Mouse (Mus musculus): ENCODE measurements around the gene Gpr156. TPM values are rescaled to one million over a fixed set of nuclear protein-coding genes. Genes with fewer than 3 reads are reported as not detected.

The Gpr156 gene
- polyA plus RNA-seq, 1 experiment from 2014 or later: 0.26 TPM

GRCm38 (mm10) chr16:37892667-37893066 is 23.6 kb upstream of the Gpr156 start:
- TF ChIP-seq EP300 (IDR thresholded peaks at IDR 0.05) (no peak), CTCF (IDR thresholded peaks at IDR 0.05) (no peak)
- Histone ChIP-seq H3K4me3 (ENCODE audit: low read depth, low read length) (no peak overlapping the region), H3K9ac (replicated peaks; ENCODE audit: low read depth) (no peak overlapping the region), H3K4me1 (ENCODE audit: insufficient read depth, low read depth, low read length) (no peaks in the 10 kb centered on the region), H3K27ac (ENCODE audit: low read length) (no peak overlapping the region), H3K4me2 (replicated peaks; ENCODE audit: low read depth, low read length) (no peak overlapping the region), H3K27me3 (replicated peaks; ENCODE audit: insufficient read depth, low read length) (no peaks in the 10 kb centered on the region), H3K36me3 (ENCODE audit: insufficient read depth, low read length) (no peaks in the 10 kb centered on the region), H3K9me3 (ENCODE audit: low read length) (no peaks in the 10 kb centered on the region)
- DNase-seq (ENCODE audit: low spot score) (no peak), ATAC-seq (no peak)
- 76% methylated on average over 2 of the region's 2 CpGs for WGBS

GRCm38 (mm10) chr16:37893381-37893780 is 22.9 kb upstream of the Gpr156 start:
- Histone ChIP-seq H3K9ac (replicated peaks; ENCODE audit: low read depth) (no peak overlapping the region), H3K27ac (ENCODE audit: low read length) (no peak overlapping the region), H3K4me2 (replicated peaks; ENCODE audit: low read depth, low read length) (no peak overlapping the region)

GRCm38 (mm10) chr16:37893942-37894341 is 22.4 kb upstream of the Gpr156 start:
- DNase-seq (ENCODE audit: low spot score) (no peak), ATAC-seq (no peak)
- H3K9ac ChIP-seq (replicated peaks; ENCODE audit: low read depth): no peak overlapping the region
- no peak overlapping the region for H3K4me2 ChIP-seq (replicated peaks; ENCODE audit: low read depth, low read length)
- no peak overlapping the region for H3K27ac ChIP-seq (ENCODE audit: low read length)
- TF ChIP-seq CTCF (IDR thresholded peaks at IDR 0.05) (no peak), EP300 (IDR thresholded peaks at IDR 0.05) (no peak)
- H3K4me1 ChIP-seq (ENCODE audit: insufficient read depth, low read depth, low read length): no peaks in the 10 kb centered on the region
- H3K9me3 ChIP-seq (ENCODE audit: low read length): no peaks in the 10 kb centered on the region
- 71% methylated on average over 2 of the region's 2 CpGs for WGBS
- H3K4me3 ChIP-seq (ENCODE audit: low read depth, low read length): no peak overlapping the region
- no peaks in the 10 kb centered on the region for H3K36me3 ChIP-seq (ENCODE audit: insufficient read depth, low read length)
- H3K27me3 ChIP-seq (replicated peaks; ENCODE audit: insufficient read depth, low read length): no peaks in the 10 kb centered on the region

More at GRCm38 (mm10) chr16:37893381-37893780, 22.9 kb upstream of the Gpr156 start:
- Histone ChIP-seq H3K27me3 (replicated peaks; ENCODE audit: insufficient read depth, low read length) (no peaks in the 10 kb centered on the region), H3K9me3 (ENCODE audit: low read length) (no peaks in the 10 kb centered on the region), H3K36me3 (ENCODE audit: insufficient read depth, low read length) (no peaks in the 10 kb centered on the region), H3K4me1 (ENCODE audit: insufficient read depth, low read depth, low read length) (no peaks in the 10 kb centered on the region), H3K4me3 (ENCODE audit: low read depth, low read length) (no peak overlapping the region)
- DNase-seq (ENCODE audit: low spot score): no peak
- ATAC-seq: no peak
- TF ChIP-seq EP300 (IDR thresholded peaks at IDR 0.05) (no peak), CTCF (IDR thresholded peaks at IDR 0.05) (no peak)
- 44% methylated on average over 6 of the region's 6 CpGs for WGBS

- no peaks in the 10 kb centered on the region for H3K27me3 ChIP-seq (replicated peaks; ENCODE audit: insufficient read depth, low read length)
- no peaks in the 10 kb centered on the region for H3K9me3 ChIP-seq (ENCODE audit: low read length)
- no peaks in the 10 kb centered on the region for H3K36me3 ChIP-seq (ENCODE audit: insufficient read depth, low read length)
- 80% methylated on average over 5 of the region's 5 CpGs for WGBS
- no peak overlapping the region for H3K4me2 ChIP-seq (replicated peaks; ENCODE audit: low read depth, low read length)
- TF ChIP-seq EP300 (IDR thresholded peaks at IDR 0.05) (no peak), CTCF (IDR thresholded peaks at IDR 0.05) (no peak)
- no peaks in the 10 kb centered on the region for H3K4me1 ChIP-seq (ENCODE audit: insufficient read depth, low read depth, low read length)
- H3K9ac ChIP-seq (replicated peaks; ENCODE audit: low read depth): no peak overlapping the region
- H3K27ac ChIP-seq (ENCODE audit: low read length): no peak overlapping the region
- DNase-seq (ENCODE audit: low spot score): no peak
- ATAC-seq: no peak
- H3K4me3 ChIP-seq (ENCODE audit: low read depth, low read length): no peak overlapping the region
Observed at GRCm38 (mm10) chr16:37898790-37899189, 17.5 kb upstream of the Gpr156 start.

GRCm38 (mm10) chr16:37899357-37899756 is 16.9 kb upstream of the Gpr156 start:
- H3K9me3 ChIP-seq (ENCODE audit: low read length): no peaks in the 10 kb centered on the region
- H3K4me3 ChIP-seq (ENCODE audit: low read depth, low read length): no peak overlapping the region
- no peaks in the 10 kb centered on the region for H3K4me1 ChIP-seq (ENCODE audit: insufficient read depth, low read depth, low read length)
- WGBS: 47% methylated on average over 2 of the region's 2 CpGs
- no peak for ATAC-seq
- no peak for DNase-seq (ENCODE audit: low spot score)
- no peak overlapping the region for H3K27ac ChIP-seq (ENCODE audit: low read length)
- no peaks in the 10 kb centered on the region for H3K36me3 ChIP-seq (ENCODE audit: insufficient read depth, low read length)
- no peaks in the 10 kb centered on the region for H3K27me3 ChIP-seq (replicated peaks; ENCODE audit: insufficient read depth, low read length)
- no peak overlapping the region for H3K4me2 ChIP-seq (replicated peaks; ENCODE audit: low read depth, low read length)
- TF ChIP-seq EP300 (IDR thresholded peaks at IDR 0.05) (no peak), CTCF (IDR thresholded peaks at IDR 0.05) (no peak)
- no peak overlapping the region for H3K9ac ChIP-seq (replicated peaks; ENCODE audit: low read depth)

GRCm38 (mm10) chr16:37901318-37901717 is 15.0 kb upstream of the Gpr156 start:
- no peak overlapping the region for H3K9ac ChIP-seq (replicated peaks; ENCODE audit: low read depth)
- H3K9me3 ChIP-seq (ENCODE audit: low read length): no peaks in the 10 kb centered on the region
- 37% methylated on average over 11 of the region's 11 CpGs for WGBS
- ATAC-seq (no peak), DNase-seq (ENCODE audit: low spot score) (no peak)
- H3K27me3 ChIP-seq (replicated peaks; ENCODE audit: insufficient read depth, low read length): no peaks in the 10 kb centered on the region
- H3K4me1 ChIP-seq (ENCODE audit: insufficient read depth, low read depth, low read length): no peaks in the 10 kb centered on the region
- H3K36me3 ChIP-seq (ENCODE audit: insufficient read depth, low read length): no peaks in the 10 kb centered on the region
- no peak overlapping the region for H3K4me2 ChIP-seq (replicated peaks; ENCODE audit: low read depth, low read length)
- H3K4me3 ChIP-seq (ENCODE audit: low read depth, low read length): no peak overlapping the region
- no peak for TF ChIP-seq EP300 (IDR thresholded peaks at IDR 0.05)
- TF ChIP-seq CTCF (IDR thresholded peaks at IDR 0.05): no peak
- no peak overlapping the region for H3K27ac ChIP-seq (ENCODE audit: low read length)

GRCm38 (mm10) chr16:37906456-37906855 is 9.8 kb upstream of the Gpr156 start:
- ATAC-seq (no peak), DNase-seq (ENCODE audit: low spot score) (no peak)
- TF ChIP-seq CTCF (IDR thresholded peaks at IDR 0.05) (no peak), EP300 (IDR thresholded peaks at IDR 0.05) (no peak)
- Histone ChIP-seq H3K4me3 (ENCODE audit: low read depth, low read length) (no peak overlapping the region), H3K36me3 (ENCODE audit: insufficient read depth, low read length) (no peaks in the 10 kb centered on the region), H3K9me3 (ENCODE audit: low read length) (no peaks in the 10 kb centered on the region), H3K4me2 (replicated peaks; ENCODE audit: low read depth, low read length) (no peak overlapping the region), H3K4me1 (ENCODE audit: insufficient read depth, low read depth, low read length) (no peaks in the 10 kb centered on the region), H3K27ac (ENCODE audit: low read length) (no peak overlapping the region), H3K9ac (replicated peaks; ENCODE audit: low read depth) (no peak overlapping the region), H3K27me3 (replicated peaks; ENCODE audit: insufficient read depth, low read length) (no peaks in the 10 kb centered on the region)
- 92% methylated on average over 3 of the region's 3 CpGs for WGBS

All from lung, postnatal 0 days (tissue).